Mouse (Mus musculus): ENCODE data around the gene Zfp692.

The Zfp692 gene

GRCm38 (mm10) chr11:58308661-58309060 is 1.8 kb downstream of the Zfp692 start:
- DNase-seq (ENCODE audit: low spot score) = no peak

GRCm38 (mm10) chr11:58314069-58314468 is 7.2 kb downstream of the Zfp692 start:
- no peak for DNase-seq (ENCODE audit: low spot score)

- no peak for DNase-seq (ENCODE audit: low spot score)
Measured at GRCm38 (mm10) chr11:58315536-58316168, 8.8 kb downstream of the Zfp692 start.

GRCm38 (mm10) chr11:58316344-58316743 is 9.5 kb downstream of the Zfp692 start:
- DNase-seq (ENCODE audit: low spot score) = no peak

- DNase-seq (ENCODE audit: low spot score) = no peak
Measured at GRCm38 (mm10) chr11:58316768-58317390, 10.0 kb downstream of the Zfp692 start.

- DNase-seq (ENCODE audit: low spot score) = peak; percentile 96
Measured at GRCm38 (mm10) chr11:58322824-58323569, 16.1 kb downstream of the Zfp692 start.

- DNase-seq (ENCODE audit: low spot score) = no peak
Measured at GRCm38 (mm10) chr11:58323570-58324340, 16.9 kb downstream of the Zfp692 start.

- no peak for DNase-seq (ENCODE audit: low spot score)
Measured at GRCm38 (mm10) chr11:58324614-58325229, 17.9 kb downstream of the Zfp692 start.

GRCm38 (mm10) chr11:58326781-58327180 is 19.9 kb downstream of the Zfp692 start:
- DNase-seq (ENCODE audit: low spot score) = no peak

GRCm38 (mm10) chr11:58329906-58330275 is 23.0 kb downstream of the Zfp692 start:
- DNase-seq (ENCODE audit: low spot score) = no peak

- DNase-seq (ENCODE audit: low spot score) = peak; percentile 97
Measured at GRCm38 (mm10) chr11:58330276-58331148, 23.6 kb downstream of the Zfp692 start, which contains the start of the genes Zfp672 and Sh3bp5l. Gene Zfp672, minus strand, starts transcription at chr11:58330339. Gene Sh3bp5l, plus strand, starts transcription at chr11:58330724.

- no peak for DNase-seq (ENCODE audit: low spot score)
Measured at GRCm38 (mm10) chr11:58331149-58331495, 24.3 kb downstream of the Zfp692 start.

- DNase-seq (ENCODE audit: low spot score) = no peak
Measured at GRCm38 (mm10) chr11:58331546-58331945, 24.7 kb downstream of the Zfp692 start.

- no peak for DNase-seq (ENCODE audit: low spot score)
Measured at GRCm38 (mm10) chr11:58334746-58335145, 27.9 kb downstream of the Zfp692 start.

GRCm38 (mm10) chr11:58346745-58347144 is 39.9 kb downstream of the Zfp692 start:
- DNase-seq (ENCODE audit: low spot score) = no peak

GRCm38 (mm10) chr11:58350628-58351027 is 43.8 kb downstream of the Zfp692 start:
- DNase-seq (ENCODE audit: low spot score) = peak; percentile 4

GRCm38 (mm10) chr11:58351179-58351578 is 44.3 kb downstream of the Zfp692 start:
- DNase-seq (ENCODE audit: low spot score) = no peak

GRCm38 (mm10) chr11:58352681-58353548 is 46.0 kb downstream of the Zfp692 start:
- DNase-seq (ENCODE audit: low spot score) = peak; percentile 41

- no peak for DNase-seq (ENCODE audit: low spot score)
Measured at GRCm38 (mm10) chr11:58353709-58354108, 46.8 kb downstream of the Zfp692 start.

- no peak for DNase-seq (ENCODE audit: low spot score)
Measured at GRCm38 (mm10) chr11:58354476-58354875, 47.6 kb downstream of the Zfp692 start.
